Mouse (Mus musculus): ENCODE data around the gene Slc25a13. TPM values are rescaled to one million over a fixed set of nuclear protein-coding genes. Genes with fewer than 3 reads are reported as not detected.

The Slc25a13 gene
- polyA plus RNA-seq, 1 experiment from 2014 or later: 55.2 TPM

- no peak overlapping the region for H3K27ac ChIP-seq
- DNase-seq (ENCODE audit: low spot score) (no peak), ATAC-seq (replicated peaks; ENCODE audit: low FRiP score, low read depth) (no peak)
- H3K9ac ChIP-seq (ENCODE audit: low read depth, low read length): no peak overlapping the region
- 0 out of 2 replicates have a peak, but pooled peaks cover under 1% of the 10 kb centered on the region for H3K4me1 ChIP-seq (replicated peaks; ENCODE audit: insufficient read depth, low read length)
- no peaks in the 10 kb centered on the region for H3K27me3 ChIP-seq (ENCODE audit: insufficient read depth, low read length)
- H3K4me3 ChIP-seq (replicated peaks; ENCODE audit: low read depth, low read length): no peak overlapping the region
- 77% methylated on average over 6 of the region's 6 CpGs for WGBS
- TF ChIP-seq CTCF (IDR thresholded peaks at IDR 0.05; ENCODE audit: low read depth): no peak
- H3K4me2 ChIP-seq (ENCODE audit: low read length): no peak overlapping the region
- H3K36me3 ChIP-seq (ENCODE audit: insufficient read depth, low read length): no peaks in the 10 kb centered on the region
- H3K9me3 ChIP-seq (replicated peaks; ENCODE audit: low read length): no peaks in the 10 kb centered on the region
Measured at GRCm38 (mm10) chr6:6197339-6197738, 19.6 kb downstream of the Slc25a13 start.

GRCm38 (mm10) chr6:6196527-6196926 lies 20.4 kb downstream of the Slc25a13 start:
- 77% methylated on average over 4 of the region's 4 CpGs for WGBS
- ATAC-seq (replicated peaks; ENCODE audit: low FRiP score, low read depth) (no peak), DNase-seq (ENCODE audit: low spot score) (no peak)
- no peak for TF ChIP-seq CTCF (IDR thresholded peaks at IDR 0.05; ENCODE audit: low read depth)
- Histone ChIP-seq H3K36me3 (ENCODE audit: insufficient read depth, low read length) (no peaks in the 10 kb centered on the region), H3K4me2 (ENCODE audit: low read length) (no peak overlapping the region), H3K9me3 (replicated peaks; ENCODE audit: low read length) (no peaks in the 10 kb centered on the region), H3K27me3 (ENCODE audit: insufficient read depth, low read length) (no peaks in the 10 kb centered on the region), H3K4me1 (replicated peaks; ENCODE audit: insufficient read depth, low read length) (0 out of 2 replicates have a peak, but pooled peaks cover 3% of the 10 kb centered on the region), H3K9ac (ENCODE audit: low read depth, low read length) (no peak overlapping the region), H3K4me3 (replicated peaks; ENCODE audit: low read depth, low read length) (no peak overlapping the region), H3K27ac (no peak overlapping the region)

- no peak overlapping the region for H3K4me3 ChIP-seq (replicated peaks; ENCODE audit: low read depth, low read length)
- DNase-seq (ENCODE audit: low spot score) (no peak), ATAC-seq (replicated peaks; ENCODE audit: low FRiP score, low read depth) (no peak)
- 82% methylated on average over 6 of the region's 6 CpGs for WGBS
- no peaks in the 10 kb centered on the region for H3K36me3 ChIP-seq (ENCODE audit: insufficient read depth, low read length)
- no peak overlapping the region for H3K9ac ChIP-seq (ENCODE audit: low read depth, low read length)
- TF ChIP-seq CTCF (IDR thresholded peaks at IDR 0.05; ENCODE audit: low read depth): no peak
- no peak overlapping the region for H3K27ac ChIP-seq
- H3K27me3 ChIP-seq (ENCODE audit: insufficient read depth, low read length): no peaks in the 10 kb centered on the region
- 0 out of 2 replicates have a peak, but pooled peaks cover 3% of the 10 kb centered on the region for H3K4me1 ChIP-seq (replicated peaks; ENCODE audit: insufficient read depth, low read length)
- H3K9me3 ChIP-seq (replicated peaks; ENCODE audit: low read length): no peaks in the 10 kb centered on the region
- H3K4me2 ChIP-seq (ENCODE audit: low read length): no peak overlapping the region
Measured at GRCm38 (mm10) chr6:6194831-6195230, 22.1 kb downstream of the Slc25a13 start.

GRCm38 (mm10) chr6:6193906-6194305 lies 23.1 kb downstream of the Slc25a13 start:
- H3K4me3 ChIP-seq (replicated peaks; ENCODE audit: low read depth, low read length): no peak overlapping the region
- no peak for ATAC-seq (replicated peaks; ENCODE audit: low FRiP score, low read depth)
- 94% methylated on average over 13 of the region's 13 CpGs for WGBS

GRCm38 (mm10) chr6:6192413-6192812 lies 24.6 kb downstream of the Slc25a13 start:
- no peak for TF ChIP-seq CTCF (IDR thresholded peaks at IDR 0.05; ENCODE audit: low read depth)
- no peak overlapping the region for H3K4me3 ChIP-seq (replicated peaks; ENCODE audit: low read depth, low read length)
- ATAC-seq (replicated peaks; ENCODE audit: low FRiP score, low read depth) (no peak), DNase-seq (ENCODE audit: low spot score) (peak; percentile 43)
- WGBS: 48% methylated on average over 7 of the region's 7 CpGs
- H3K4me2 ChIP-seq (ENCODE audit: low read length): no peak overlapping the region
- H3K36me3 ChIP-seq (ENCODE audit: insufficient read depth, low read length): peaks cover 4% of the 10 kb centered on the region; the same call in 1 of the 2 replicates
- H3K27ac ChIP-seq: no peak overlapping the region
- H3K27me3 ChIP-seq (ENCODE audit: insufficient read depth, low read length): no peaks in the 10 kb centered on the region
- 0 out of 2 replicates have a peak, but pooled peaks cover 3% of the 10 kb centered on the region for H3K4me1 ChIP-seq (replicated peaks; ENCODE audit: insufficient read depth, low read length)
- H3K9ac ChIP-seq (ENCODE audit: low read depth, low read length): no peak overlapping the region
- no peaks in the 10 kb centered on the region for H3K9me3 ChIP-seq (replicated peaks; ENCODE audit: low read length)

More at GRCm38 (mm10) chr6:6193906-6194305, 23.1 kb downstream of the Slc25a13 start:
- DNase-seq (ENCODE audit: low spot score): no peak
- H3K36me3 ChIP-seq (ENCODE audit: insufficient read depth, low read length): peaks cover 2% of the 10 kb centered on the region; the same call in 1 of the 2 replicates
- no peak overlapping the region for H3K4me2 ChIP-seq (ENCODE audit: low read length)
- H3K9ac ChIP-seq (ENCODE audit: low read depth, low read length): no peak overlapping the region
- no peak overlapping the region for H3K27ac ChIP-seq
- H3K9me3 ChIP-seq (replicated peaks; ENCODE audit: low read length): no peaks in the 10 kb centered on the region
- no peak for TF ChIP-seq CTCF (IDR thresholded peaks at IDR 0.05; ENCODE audit: low read depth)
- H3K4me1 ChIP-seq (replicated peaks; ENCODE audit: insufficient read depth, low read length): 0 out of 2 replicates have a peak, but pooled peaks cover 3% of the 10 kb centered on the region
- H3K27me3 ChIP-seq (ENCODE audit: insufficient read depth, low read length): no peaks in the 10 kb centered on the region

- no peak overlapping the region for H3K4me3 ChIP-seq (replicated peaks; ENCODE audit: low read depth, low read length)
- no peaks in the 10 kb centered on the region for H3K9me3 ChIP-seq (replicated peaks; ENCODE audit: low read length)
- ATAC-seq (replicated peaks; ENCODE audit: low FRiP score, low read depth) (no peak), DNase-seq (ENCODE audit: low spot score) (no peak)
- H3K9ac ChIP-seq (ENCODE audit: low read depth, low read length): no peak overlapping the region
- no peaks in the 10 kb centered on the region for H3K27me3 ChIP-seq (ENCODE audit: insufficient read depth, low read length)
- WGBS: 51% methylated on average over 8 of the region's 8 CpGs
- 0 out of 2 replicates have a peak, but pooled peaks cover 3% of the 10 kb centered on the region for H3K4me1 ChIP-seq (replicated peaks; ENCODE audit: insufficient read depth, low read length)
- no peak overlapping the region for H3K4me2 ChIP-seq (ENCODE audit: low read length)
- H3K36me3 ChIP-seq (ENCODE audit: insufficient read depth, low read length): peaks cover 4% of the 10 kb centered on the region; the same call in 1 of the 2 replicates
- no peak overlapping the region for H3K27ac ChIP-seq
- no peak for TF ChIP-seq CTCF (IDR thresholded peaks at IDR 0.05; ENCODE audit: low read depth)
Measured at GRCm38 (mm10) chr6:6191596-6192337, 25.2 kb downstream of the Slc25a13 start.
